Mouse (Mus musculus): ENCODE results near the gene Anapc13.
A peak's percentile ranks its signal among the peaks of the same experiment; 100 is the strongest.

The Anapc13 gene

DNA sequence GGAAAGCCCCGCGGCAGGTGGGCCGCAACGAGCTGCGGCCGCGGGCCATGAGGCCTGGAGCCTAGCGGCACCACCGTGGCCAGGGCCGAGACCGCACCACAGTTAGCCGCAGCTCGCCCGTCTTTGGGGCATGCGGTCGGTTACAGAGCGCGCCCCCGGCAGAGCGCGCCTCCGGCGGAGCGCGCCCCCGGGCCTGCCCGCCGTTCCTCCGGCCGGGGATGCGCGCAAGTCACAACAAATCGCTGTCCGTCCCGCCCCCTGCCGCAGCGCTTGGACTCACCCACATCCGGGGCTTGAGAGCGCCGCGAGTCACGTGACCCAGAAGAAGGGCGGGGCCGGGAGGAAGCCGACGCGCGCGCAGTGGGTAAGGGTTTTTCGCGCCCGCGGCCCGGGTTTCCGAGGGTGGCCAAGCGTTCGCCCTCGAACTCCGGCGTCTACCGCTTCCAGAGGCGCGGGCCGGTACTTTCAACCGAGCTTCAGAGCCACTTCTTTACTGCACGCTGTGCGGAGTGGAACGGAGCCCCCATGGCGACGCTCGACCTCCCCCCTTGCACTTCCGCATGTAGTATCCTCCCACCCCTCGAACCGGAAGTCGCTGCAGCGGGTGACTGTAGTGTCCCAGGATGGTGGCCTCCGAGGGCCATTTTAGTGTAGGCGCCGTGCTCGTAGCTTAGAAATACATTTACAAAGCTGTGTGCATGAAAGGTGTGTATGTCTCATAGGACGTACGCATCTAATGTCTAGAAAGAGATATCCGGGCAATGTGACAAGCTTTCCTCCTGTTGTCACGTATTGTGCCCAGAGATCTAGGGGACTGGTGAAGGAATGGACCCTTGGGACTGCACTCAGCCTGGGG lies at the start of gene Anapc13, which contains the start of gene Cep63:
Gene Anapc13, plus strand, starts transcription at position 314 of the 856 bp plus-strand sequence.
Gene Cep63, minus strand, starts transcription at position 552 of the 856 bp plus-strand sequence.
- DNase-seq (ENCODE audit: low read depth, low spot score): peak; percentile 97

DNA sequence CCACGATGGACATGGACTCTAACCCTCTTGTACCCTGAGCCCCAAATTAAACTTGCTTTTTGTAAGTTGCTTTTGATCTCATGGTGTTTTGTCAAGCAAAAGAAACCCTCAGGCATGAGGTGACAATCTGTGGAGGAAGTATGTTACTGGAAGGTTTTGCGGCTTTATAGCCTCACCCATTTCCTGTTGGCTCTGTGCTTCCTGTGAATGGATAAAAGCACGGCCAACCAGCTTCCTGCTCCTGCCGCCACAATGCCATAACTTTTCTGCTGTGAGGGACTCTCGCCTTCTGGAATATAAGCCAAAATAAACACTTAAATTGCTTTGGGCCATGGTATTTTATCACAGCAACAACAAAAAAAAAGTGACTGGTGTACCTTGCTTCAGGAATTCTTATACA lies 48.6 kb upstream of the Anapc13 start:
- DNase-seq (ENCODE audit: low read depth, low spot score): no peak

DNA sequence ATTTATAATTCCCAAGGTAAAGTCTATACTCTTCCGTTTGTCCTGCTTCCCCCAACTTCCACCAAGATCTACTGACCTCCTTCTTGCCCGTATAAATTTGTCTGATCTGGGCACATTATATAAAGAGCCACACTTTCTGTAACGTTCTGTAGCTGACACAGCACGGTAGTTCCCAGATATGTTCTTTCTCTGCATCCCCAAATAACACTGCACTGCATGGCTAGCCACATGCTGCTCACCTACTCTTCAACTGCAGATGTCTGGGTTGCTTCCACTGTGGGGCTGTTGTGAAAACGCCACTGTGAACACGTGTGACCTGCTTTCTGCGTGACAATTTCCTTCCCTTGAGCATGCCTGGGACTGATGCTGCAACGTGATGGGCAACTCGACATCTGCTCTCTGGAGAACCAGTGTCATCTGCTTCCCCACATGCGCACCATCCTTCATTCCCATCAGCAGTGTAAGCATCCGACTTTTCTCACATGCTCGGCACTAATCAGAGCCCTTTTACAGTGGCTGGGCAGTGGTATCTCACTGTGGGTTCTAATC lies 44.1 kb upstream of the Anapc13 start:
- no peak for DNase-seq (ENCODE audit: low read depth, low spot score)

DNA sequence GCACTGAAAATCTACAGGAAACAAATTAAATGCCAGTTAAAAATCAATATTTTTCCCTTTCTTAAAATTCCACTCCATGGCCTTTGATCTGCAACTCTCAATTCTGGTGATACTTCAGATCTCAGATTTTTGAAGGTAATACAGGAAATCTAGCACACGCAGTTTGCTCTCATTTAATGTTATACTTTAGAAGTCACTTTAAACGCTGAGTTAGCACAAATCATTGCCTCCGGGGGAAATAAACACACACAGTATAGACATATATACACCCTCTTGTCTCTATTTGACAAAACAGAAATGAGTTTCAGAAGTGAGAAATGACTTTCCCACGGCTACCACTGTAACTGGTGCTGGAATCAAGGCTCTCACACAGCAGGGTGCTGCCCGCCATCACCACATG lies 38.7 kb upstream of the Anapc13 start:
- no peak for DNase-seq (ENCODE audit: low read depth, low spot score)

DNA sequence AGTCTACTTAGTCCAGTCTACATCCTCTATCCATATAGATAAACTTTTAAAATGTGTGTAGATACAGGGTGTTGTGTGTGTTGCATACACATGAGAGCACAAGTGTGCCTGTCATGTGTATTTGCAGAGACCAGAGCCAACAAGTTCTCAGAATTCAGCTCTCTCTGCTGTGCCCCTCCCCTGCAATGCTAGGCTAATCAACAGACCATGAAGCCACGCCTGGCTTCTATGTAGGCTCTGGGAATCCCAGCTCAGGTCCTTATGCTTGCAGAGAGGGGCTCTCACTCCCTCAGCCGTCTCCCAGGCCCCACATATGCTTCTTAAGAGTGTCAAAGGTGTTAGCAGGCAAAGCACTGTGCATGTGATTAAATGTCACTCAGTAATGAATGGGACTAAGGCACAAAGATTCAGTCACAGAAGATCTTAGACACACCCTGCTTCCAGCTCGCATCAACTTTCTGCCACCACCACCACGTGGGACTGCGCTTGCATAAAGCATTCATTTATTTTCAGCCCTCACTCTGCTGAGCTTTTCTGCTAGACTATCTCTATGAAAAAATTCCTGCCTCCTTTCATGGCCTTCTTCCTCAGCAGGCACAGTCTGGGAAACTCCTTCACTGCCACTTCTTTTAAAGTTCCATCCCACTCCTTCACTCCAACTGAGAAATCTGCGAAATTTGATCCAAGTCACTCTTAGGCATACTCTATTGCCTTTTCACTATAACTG lies 31.3 kb upstream of the Anapc13 start:
- no peak for DNase-seq (ENCODE audit: low read depth, low spot score)

DNA sequence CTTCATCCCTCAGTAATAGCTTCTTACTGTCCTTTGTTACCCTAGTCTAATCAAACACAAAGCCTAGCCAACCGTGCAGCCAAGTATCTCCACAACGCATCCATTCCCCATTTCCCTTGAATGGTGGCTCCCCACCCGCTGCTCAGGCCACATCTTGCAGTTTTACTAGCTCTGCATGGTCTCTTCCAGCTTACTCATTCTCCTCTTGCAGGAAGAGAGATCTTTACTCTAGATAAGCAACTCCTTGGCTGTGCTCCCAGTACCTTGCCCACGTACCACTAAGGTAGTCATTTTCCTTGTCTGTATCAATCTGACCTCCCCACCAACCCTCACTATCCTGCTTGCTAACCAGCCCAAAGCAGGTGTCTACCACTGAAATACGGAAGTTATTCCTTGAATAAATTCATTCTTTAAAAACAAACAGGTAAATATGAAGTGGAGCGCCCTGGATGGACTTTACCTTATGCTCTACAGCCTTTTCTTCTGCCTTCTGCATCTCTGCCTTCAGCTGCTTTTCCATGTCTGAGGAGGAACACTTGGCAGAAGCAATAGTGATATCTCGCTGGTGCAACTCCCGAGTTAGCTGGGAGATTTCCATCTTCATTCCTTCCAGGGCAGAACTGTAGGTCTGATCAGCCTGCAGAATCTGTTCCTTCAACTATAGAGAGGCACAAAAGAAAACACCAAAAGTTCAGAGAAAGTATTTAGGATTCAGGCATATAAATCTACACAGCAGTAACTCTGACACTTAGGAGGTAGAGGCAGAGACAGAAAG lies 30.2 kb upstream of the Anapc13 start:
- no peak for DNase-seq (ENCODE audit: low read depth, low spot score)

DNA sequence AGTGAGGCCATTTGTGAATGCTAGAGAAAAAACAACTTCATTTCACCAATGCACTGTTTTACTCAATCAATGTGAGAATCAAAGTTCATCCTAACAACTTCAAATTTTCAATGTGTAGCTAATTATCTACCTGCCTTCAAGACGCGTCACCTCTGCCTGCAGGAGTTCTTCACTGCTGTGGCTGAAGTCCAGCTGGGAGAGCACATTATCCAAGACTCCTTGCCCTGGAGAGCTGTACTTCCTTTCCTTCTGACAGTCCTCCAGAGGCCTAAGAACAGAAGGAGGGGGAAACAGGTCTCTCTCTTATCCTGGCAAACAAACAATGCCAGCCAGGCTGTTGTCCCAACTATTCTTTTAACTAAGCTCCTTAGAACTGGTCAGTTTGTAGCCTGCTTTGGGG lies 24.9 kb upstream of the Anapc13 start:
- DNase-seq (ENCODE audit: low read depth, low spot score): no peak

DNA sequence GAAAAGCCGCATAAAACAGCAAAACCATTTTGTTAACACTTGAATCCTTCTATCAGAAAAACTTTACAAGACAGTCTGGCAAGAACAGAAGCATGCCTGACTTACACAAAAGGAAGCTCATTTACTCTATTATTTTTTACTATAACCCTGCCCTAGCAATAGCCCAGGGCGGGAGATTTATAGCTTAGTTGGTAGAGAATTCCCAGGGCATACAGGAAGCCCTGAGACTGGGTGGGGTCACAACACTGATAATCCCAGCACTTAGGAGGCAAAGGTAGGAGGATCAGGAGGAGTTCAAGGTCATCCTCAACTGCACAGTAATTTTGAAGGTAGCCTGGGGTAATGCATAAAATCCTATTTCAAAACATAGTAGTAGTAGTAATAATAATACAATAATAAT lies 24.4 kb upstream of the Anapc13 start:
- DNase-seq (ENCODE audit: low read depth, low spot score): no peak

DNA sequence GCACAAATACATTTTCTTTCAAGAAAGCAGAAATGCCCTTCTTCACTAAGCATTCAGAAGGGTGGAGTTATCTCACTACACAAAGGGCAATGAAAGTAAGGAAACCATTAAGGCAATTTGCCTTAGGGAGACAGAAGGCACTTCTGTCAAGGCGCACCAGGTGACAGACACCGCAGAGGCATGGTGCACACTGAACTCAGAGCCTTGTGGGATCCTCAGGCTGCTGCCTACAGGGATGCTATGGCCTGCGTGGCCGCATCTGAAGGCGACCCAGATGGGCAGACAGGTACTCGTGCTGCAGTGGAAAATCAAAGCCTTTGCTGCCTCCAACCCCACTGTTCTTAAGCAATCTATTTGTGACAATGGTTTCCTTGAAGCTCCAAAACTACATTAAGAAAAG lies 20.9 kb upstream of the Anapc13 start:
- DNase-seq (ENCODE audit: low read depth, low spot score): no peak

DNA sequence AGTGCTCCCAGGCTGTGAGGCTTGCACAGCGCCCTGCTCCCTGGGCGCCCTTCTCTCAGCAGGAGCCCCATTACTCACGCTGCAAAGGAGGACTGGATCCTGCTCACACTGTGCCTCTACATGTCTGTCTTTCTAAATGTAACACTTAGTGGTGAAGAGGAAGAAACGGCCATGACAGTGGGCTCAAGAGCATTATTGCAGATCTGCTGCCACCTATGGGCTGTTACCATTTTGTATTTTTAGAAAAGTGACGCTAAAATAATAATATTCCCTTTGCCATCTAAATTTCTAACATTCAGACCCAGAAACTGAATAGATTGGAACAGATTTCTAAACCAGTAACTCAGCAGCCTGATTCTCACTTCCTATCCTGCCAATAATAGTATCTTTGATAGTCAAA lies 18.6 kb upstream of the Anapc13 start:
- DNase-seq (ENCODE audit: low read depth, low spot score): peak; percentile 28

DNA sequence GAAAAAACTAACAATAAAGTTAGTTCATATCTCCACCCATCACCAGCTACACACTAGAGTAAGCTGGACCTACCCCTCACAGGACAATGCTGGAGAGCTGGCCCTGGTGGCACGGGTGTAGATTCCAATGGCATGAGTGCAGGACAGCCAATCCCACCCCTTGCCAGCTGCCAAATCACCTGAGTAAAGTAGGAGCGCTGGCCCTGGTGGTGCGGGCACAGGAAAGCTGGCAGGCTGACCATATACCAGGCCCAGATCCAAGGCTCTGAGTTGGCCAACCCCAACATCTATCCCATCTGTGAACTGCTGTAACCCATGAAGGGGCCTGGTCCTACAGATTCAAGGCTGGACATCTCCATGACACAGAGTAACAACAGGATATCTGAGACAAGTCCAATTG lies 16.9 kb upstream of the Anapc13 start:
- no peak for DNase-seq (ENCODE audit: low read depth, low spot score)

DNA sequence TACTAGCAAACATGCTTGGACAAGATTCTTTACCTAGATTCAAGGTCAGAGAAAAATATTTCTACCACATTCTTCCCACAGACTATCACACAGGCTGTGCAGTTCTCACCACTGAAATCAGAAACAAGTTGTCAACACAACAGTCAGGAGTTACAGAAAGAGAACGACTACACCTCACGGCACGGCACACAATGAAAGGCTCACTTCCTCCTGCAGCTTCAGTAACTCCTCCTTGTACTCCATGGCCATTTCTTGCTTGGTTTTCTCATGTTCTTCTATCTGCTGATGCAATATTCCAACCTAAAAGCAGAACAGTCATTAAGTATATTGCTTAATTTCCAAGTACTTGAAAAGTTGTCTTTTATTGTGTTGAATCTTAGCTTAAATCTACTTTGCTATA lies 11.0 kb upstream of the Anapc13 start:
- no peak for DNase-seq (ENCODE audit: low read depth, low spot score)

DNA sequence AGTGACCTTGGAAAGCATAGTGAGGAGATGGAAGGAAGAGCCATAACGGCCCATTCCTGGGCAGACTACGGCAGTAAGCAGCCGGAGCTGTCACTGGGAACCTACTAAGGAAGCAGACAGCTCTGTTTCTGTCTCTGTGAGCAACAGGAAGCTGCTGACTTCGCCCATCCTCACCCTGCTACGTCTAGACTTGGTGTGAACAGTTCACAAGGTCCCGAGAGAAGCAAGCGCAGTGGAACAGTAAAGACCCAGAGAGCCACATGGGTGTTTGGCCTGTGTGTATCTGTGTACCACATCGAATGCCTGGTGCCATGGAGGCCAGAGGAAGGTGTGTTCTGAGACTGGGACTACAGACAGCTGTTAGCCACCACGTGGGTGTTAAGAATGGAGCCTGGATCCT lies 9.8 kb upstream of the Anapc13 start:
- no peak for DNase-seq (ENCODE audit: low read depth, low spot score)

DNA sequence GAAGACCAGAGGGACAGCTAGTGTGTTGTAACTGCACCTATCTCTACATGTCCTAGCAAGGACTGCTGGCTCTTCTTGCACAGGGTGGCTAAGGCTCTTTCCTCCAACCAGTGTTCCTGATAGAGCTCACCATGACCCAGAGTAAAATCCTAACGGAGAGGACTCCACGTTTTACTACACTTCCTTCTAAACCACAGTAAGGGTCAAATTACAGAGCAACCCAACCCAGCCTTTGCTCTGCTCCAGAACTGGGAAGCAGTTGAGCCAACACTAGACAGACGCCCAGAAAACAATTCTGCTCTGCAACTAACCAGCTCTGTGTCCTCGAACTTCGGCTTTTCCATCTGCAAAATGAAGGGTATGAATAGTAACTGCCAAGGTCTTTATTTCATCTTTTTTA lies 4.7 kb upstream of the Anapc13 start:
- DNase-seq (ENCODE audit: low read depth, low spot score): no peak

DNA sequence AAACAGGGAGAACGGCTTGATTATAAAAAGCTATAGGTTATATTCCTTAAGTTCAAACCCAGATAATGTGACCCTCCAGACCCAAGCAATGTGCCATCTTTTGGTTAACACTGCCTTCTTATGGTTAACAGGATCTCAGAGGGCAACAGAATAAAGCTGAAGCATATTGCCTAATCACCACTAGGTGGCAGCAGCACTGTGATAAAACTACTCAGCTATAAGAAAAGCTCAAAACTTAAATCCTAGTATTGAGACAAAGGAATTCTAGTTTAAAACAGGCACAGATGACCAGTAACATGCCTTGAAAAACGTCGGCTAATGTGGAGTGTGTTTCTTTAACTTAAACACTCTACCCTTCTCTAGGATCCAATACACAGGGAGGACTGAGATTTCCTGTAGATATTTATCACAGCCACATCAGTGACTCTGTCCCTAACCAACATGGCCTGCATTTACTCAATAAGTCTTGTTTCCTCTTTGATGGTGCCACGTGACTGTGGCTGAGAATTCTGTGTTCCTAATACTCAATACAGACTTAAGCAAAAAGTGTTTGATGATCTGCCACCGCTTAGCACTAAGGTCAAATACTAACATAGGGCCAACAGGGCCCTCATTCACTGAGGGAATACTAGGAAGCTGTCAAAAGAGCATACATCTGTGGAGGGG lies 3.8 kb upstream of the Anapc13 start:
- peak; percentile 80 for DNase-seq (ENCODE audit: low read depth, low spot score)

DNA sequence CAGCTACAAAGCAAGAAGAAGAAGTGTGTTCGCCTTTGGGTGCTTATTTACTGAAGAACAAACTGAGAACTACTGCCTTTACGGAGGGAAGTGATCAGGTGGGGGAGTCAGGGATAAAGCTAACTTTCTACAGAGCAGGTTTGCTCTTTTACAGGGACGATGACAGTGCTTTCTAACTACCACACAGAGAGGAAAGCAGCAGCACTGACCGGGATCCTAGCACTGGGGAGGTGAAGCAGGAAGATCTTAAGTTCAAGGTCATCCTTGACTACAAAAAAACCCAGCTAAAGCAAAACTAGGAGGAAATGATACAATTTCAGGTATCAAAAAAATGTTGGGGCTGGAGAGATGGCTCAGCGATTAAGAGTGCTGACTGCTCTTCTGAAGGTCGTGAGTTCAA lies 3.2 kb upstream of the Anapc13 start:
- no peak for DNase-seq (ENCODE audit: low read depth, low spot score)

DNA sequence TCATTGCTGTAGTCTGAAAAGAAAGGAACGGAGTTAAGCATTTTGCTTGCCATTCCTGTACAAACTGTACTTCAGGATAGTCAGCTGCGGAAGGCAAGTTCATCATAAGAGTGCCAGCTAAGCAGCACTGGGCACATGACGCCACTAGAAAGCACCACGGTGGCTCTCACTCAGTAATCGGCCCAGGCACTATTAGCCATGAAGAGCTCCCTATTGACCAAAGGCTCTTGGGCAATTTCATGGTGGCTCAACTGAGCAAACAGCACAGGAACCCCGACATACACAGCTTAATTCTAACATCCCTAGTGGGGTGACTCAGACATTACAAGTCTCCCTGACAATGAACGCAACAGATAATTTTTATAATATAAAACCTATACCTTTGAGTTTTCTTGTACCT lies 2.5 kb upstream of the Anapc13 start:
- DNase-seq (ENCODE audit: low read depth, low spot score): no peak

DNA sequence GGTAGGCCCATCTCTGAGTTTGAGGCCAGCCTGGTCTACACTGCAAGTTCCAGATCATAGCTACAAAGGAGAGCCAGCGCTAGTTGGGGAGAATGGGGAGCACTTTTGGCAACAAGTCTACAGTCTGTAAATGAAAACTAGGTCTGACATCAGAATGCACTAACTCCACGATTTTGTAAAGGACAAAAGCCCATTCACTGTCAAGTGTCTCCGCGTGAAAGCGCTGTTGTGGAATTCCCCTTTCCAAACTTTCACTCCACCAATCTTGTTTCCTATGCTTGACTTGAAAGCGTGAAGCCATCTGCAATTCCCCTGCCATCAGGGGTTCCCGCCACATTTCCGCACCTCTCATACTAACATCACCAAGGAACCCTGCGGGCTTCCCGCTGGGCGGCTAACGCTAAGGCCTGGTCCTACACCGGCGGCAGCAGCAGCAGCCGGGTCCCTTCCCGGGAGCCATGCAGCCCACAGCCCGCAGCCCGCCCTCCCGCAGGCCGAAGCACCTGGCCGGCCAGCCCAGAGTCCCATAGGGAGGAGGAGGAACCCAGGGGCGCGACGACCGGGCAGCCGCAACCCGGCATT lies 604 bp upstream of the Anapc13 start:
- peak; percentile 74 for DNase-seq (ENCODE audit: low read depth, low spot score)

DNA sequence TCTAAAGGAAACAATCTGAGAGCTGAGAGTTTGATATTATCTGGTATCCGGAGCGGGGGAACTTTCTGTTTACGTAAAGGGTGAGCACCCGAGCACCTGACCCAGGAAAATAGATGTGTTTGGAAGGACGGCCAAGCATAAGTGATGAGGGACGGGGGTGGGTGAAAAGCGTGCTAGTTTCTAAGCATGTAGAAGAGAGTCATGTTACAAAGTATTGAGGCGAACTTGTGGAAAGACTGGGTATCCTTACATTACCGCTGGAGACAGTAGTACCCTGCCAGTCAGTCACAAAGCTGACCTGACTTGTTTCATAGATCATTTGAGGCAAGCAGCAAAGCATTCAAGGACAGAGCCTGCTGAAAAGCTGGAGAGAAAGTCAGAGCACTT lies 736 bp downstream of the Anapc13 start:
- DNase-seq (ENCODE audit: low read depth, low spot score): peak; percentile 32

DNA sequence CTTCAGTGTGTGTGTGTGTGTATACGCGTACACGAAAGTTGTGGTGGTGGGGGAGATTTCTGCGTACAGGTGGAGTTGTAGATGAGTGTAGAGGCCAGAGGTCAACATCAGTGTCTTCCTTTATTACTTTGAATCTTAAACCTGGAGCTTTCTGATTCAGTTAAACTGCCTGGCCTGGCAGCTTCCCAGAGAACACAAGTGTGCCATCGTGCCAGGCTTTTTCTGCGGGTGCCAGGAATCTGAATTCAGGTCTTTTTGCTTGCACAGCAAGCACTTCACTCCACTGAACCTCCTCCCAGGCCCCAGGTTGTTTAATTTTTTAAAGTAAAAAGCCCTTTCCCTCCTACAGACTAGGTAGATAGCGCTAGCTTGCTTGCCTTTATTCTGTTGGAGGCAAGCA lies 1.3 kb downstream of the Anapc13 start:
- DNase-seq (ENCODE audit: low read depth, low spot score): no peak

DNA sequence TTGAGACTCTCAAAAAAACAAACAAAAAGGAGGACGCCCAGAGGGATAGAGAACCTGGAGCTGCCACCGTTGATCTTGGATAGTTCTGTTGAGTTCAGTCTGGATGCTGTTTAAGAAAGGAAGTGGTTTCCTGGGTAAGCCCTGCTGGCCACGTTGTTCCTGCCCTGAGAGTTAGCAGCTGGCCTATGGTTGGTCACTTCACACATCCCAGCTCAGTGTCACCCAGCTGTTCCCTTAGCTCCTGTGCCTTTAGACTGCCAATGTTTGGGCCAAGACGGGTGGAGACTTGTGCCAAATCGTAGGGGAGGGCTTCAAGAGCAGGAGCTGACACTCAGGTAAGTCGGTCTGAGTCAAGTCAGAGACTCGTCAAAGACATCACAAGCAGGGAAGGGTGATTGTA lies 3.0 kb downstream of the Anapc13 start:
- DNase-seq (ENCODE audit: low read depth, low spot score): no peak
